Mouse (Mus musculus) heart, adult 2 months (tissue): Measurements from ENCODE around the gene Dzip1. TPM values are rescaled to one million over a fixed set of nuclear protein-coding genes. Genes with fewer than 3 reads are reported as not detected.
A peak's percentile ranks its signal among the peaks of the same experiment; 100 is the strongest.

Experiments
- DNase-seq, 2 experiments: peaks; one replicate each; pipeline ENCODE4 v3.0.0; 2021
- H3K27ac ChIP-seq: fragments of 200-600 bp; 2 replicates; pipeline ENCODE4 v1.8.1; 2022
- H3K27me3 ChIP-seq: fragments of 200-500 bp; 2 replicates; pipeline ENCODE4 v1.6.1; 2012; ENCODE audit warnings: mild to moderate bottlenecking, low read length, inconsistent platforms, mixed read lengths; ENCODE audit not compliant: control insufficient read depth, insufficient read depth
- H3K36me3 ChIP-seq: fragments of 200-500 bp; 2 replicates; pipeline ENCODE4 v1.6.1; 2012; ENCODE audit warnings: low read length, inconsistent platforms; ENCODE audit not compliant: control insufficient read depth, insufficient read depth
- H3K4me1 ChIP-seq: fragments of 200-500 bp; 2 replicates; pipeline ENCODE4 v1.6.1; 2011; ENCODE audit warnings: low read length; ENCODE audit not compliant: control insufficient read depth, insufficient read depth
- H3K4me3 ChIP-seq: fragments of 200-600 bp; 2 replicates; pipeline ENCODE4 v1.8.1; 2022
- H3K79me2 ChIP-seq: fragments of 200-500 bp; replicated peaks from 2 replicates; pipeline ENCODE4 v1.6.1; 2012; ENCODE audit warnings: mild to moderate bottlenecking, inconsistent platforms, low read length, moderate library complexity, mixed read lengths; ENCODE audit not compliant: control insufficient read depth, insufficient read depth
- H3K9ac ChIP-seq: fragments of 200-500 bp; 2 replicates; pipeline ENCODE4 v1.6.1; 2012; ENCODE audit warnings: low read depth, mild to moderate bottlenecking, control low read depth, inconsistent platforms, low read length, mixed read lengths
- CTCF ChIP-seq: fragments of 200-600 bp; IDR thresholded peaks from 2 replicates; pipeline ENCODE4 v1.8.1; 2022; ENCODE audit warnings: antibody characterized with exemption, mild to moderate bottlenecking, moderate library complexity
- EP300 ChIP-seq: fragments of 200-500 bp; IDR thresholded peaks from 2 replicates; pipeline ENCODE4 v1.6.1; 2011; ENCODE audit warnings: low read depth, low read length, control low read depth; ENCODE audit not compliant: insufficient read depth
- POLR2A ChIP-seq: fragments of 200-500 bp; IDR thresholded peaks from 2 replicates; pipeline ENCODE4 v1.6.1; 2011; ENCODE audit warnings: mild to moderate bottlenecking, low read depth, low read length, control low read depth; ENCODE audit not compliant: insufficient read depth
- WGBS: fragments of 180-500 bp; shearing (Covaris S2); methylation state at CpG from one replicate; pipeline ENCODE4 v1.1.7; 2018; 5-methylcytosine and 5-hydroxymethylcytosine counted together
- intact Hi-C: fragments of 180-260 bp; cut with DNase I; formaldehyde crosslinking; loops from one replicate; pipeline ENCODE4 v1.15.1; 2025
- polyA plus RNA-seq: library from polyadenylated mRNA; depleted of rRNA; stranded (reverse); fragments of >200 nt; gene quantifications from 2 replicates; pipeline ENCODE4 v1.2.3, GENCODE M21; 2012
- total RNA-seq, 2 experiments: library from RNA; stranded (reverse); gene quantifications; 2 replicates each; pipeline ENCODE4 v1.2.3; 2021

Dzip1 gene
- total and polyA plus RNA-seq, 3 experiments = 1.9 to 2.8 (median 2.2) TPM

GRCm38 (mm10) chr14:118937533-118938492 is 12.6 kb upstream of the Dzip1 start, which contains the start of gene Dnajc3:
Dnajc3 (plus strand) TSS chr14:118937976.
- under 1% methylated on average over 121 of the region's 124 CpGs for WGBS
- peaks cover 10% of the 10 kb centered on the region for H3K36me3 ChIP-seq
- peak; percentile 98 to 100 for DNase-seq
- H3K4me3 ChIP-seq = peak within 1 kb of the TSS; percentile 95
- H3K27me3 ChIP-seq = no peaks in the 10 kb centered on the region
- H3K27ac ChIP-seq = peak within 1 kb of the TSS; percentile 100
- peak; percentile 20; the same call in 1 of the 2 replicates for TF ChIP-seq CTCF
- TF ChIP-seq POLR2A = peak; percentile 73
- TF ChIP-seq EP300 = no peak
- intact Hi-C loops = loop anchor here (1.0 to 10.0 kb wide), 2 partner anchors 69 to 433 kb away; no protein-coding TSS in a partner anchor
- H3K79me2 ChIP-seq = peaks cover 2% of the 10 kb centered on the region
- peak within 1 kb of the TSS; percentile 94 for H3K9ac ChIP-seq
- peaks cover 8% of the 10 kb centered on the region for H3K4me1 ChIP-seq

DNA sequence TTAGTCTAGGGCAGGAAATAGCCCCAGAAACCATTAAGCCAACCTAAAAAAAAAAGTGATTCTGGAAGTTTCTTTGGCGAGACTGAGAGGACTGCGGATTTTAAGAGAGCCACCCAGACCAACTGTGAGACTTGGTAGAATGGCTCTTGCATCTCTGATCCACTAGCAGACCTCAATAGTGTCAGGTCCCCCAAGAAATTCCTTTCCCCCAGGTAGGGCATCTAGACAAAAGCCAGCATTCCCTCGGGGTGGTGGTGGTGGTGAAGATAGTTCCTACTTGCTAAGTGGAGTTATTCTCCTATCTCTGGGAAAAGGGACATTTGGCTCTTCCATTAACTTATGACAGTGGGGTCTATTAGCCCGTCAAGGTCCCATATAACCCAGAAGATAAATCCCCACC is 11.7 kb upstream of the Dzip1 start:
- peak overlapping the region; percentile 72 for H3K4me3 ChIP-seq
- H3K9ac ChIP-seq = peak overlapping the region; percentile 74
- no peaks in the 10 kb centered on the region for H3K27me3 ChIP-seq
- DNase-seq = no peak
- peaks cover 7% of the 10 kb centered on the region for H3K4me1 ChIP-seq
- TF ChIP-seq POLR2A (no peak), CTCF (no peak), EP300 (no peak)
- H3K27ac ChIP-seq = peak overlapping the region; percentile 72
- H3K36me3 ChIP-seq = peaks cover 10% of the 10 kb centered on the region
- H3K79me2 ChIP-seq = peaks cover 2% of the 10 kb centered on the region
- intact Hi-C loops = loop anchor here (10.0 kb wide), 1 partner anchor 432 kb away; no protein-coding TSS in a partner anchor
- 43% methylated on average over 4 of the region's 4 CpGs for WGBS

DNA sequence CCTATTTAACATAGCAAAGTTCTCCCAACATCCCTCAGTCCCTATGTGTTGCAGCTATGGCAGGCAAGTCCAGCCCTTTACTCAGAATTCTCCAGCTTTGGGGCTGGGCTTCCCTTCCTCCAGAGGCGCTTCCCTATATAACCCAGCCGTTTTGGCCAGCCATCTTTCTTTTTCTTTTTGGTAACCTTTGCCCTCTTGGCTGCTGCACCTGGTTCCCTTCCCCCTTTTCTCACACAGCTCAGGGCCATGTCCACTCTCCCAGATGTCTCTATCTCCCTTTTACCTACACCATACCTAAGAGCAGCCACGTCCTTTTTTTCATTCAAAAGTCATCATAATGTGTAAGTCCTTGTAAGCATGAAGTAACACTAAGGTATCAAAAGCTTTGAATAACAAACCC is 11.0 kb upstream of the Dzip1 start:
- DNase-seq = no peak
- intact Hi-C loops = loop anchor here (10.0 kb wide), 1 partner anchor 431 kb away; no protein-coding TSS in a partner anchor
- no peaks in the 10 kb centered on the region for H3K27me3 ChIP-seq
- H3K4me3 ChIP-seq = no peak overlapping the region
- WGBS = 82% methylated on average over 3 of the region's 3 CpGs
- no peak overlapping the region for H3K27ac ChIP-seq
- H3K79me2 ChIP-seq = peaks cover 2% of the 10 kb centered on the region
- peaks cover 5% of the 10 kb centered on the region for H3K4me1 ChIP-seq
- H3K36me3 ChIP-seq = peaks cover 10% of the 10 kb centered on the region
- no peak overlapping the region for H3K9ac ChIP-seq
- TF ChIP-seq CTCF = no peak
- TF ChIP-seq EP300 = no peak
- no peak for TF ChIP-seq POLR2A

DNA sequence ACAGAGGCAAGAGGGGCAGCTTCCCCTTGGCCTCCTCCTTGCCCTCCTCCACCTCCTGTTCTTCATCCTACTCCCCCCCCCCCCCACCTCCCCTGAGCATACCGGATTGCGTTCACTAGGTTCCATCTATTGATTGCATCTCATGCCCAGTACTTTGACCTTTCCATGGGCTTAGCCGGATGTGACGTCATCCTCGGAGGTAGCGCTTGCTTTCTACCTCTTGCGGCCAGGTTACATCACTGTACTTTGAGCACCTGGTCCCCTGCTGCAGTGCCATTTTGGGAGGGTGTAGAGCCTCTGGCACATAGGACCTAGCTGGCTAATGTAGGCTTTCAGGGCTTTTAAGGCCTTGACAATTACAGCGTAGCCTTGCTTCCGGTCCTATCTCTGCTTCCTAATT is 9.4 kb upstream of the Dzip1 start:
- 69% methylated on average over 9 of the region's 9 CpGs for WGBS
- Histone ChIP-seq H3K27ac (no peak overlapping the region), H3K27me3 (no peaks in the 10 kb centered on the region), H3K36me3 (peaks cover 6% of the 10 kb centered on the region; the same call in 1 of the 2 replicates), H3K4me1 (peaks cover 3% of the 10 kb centered on the region), H3K79me2 (no peaks in the 10 kb centered on the region), H3K9ac (no peak overlapping the region), H3K4me3 (no peak overlapping the region)
- no peak for DNase-seq
- TF ChIP-seq CTCF = no peak
- no peak for TF ChIP-seq POLR2A
- TF ChIP-seq EP300 = no peak
- intact Hi-C loops = loop anchor here (10.0 kb wide), 1 partner anchor 430 kb away; no protein-coding TSS in a partner anchor

DNA sequence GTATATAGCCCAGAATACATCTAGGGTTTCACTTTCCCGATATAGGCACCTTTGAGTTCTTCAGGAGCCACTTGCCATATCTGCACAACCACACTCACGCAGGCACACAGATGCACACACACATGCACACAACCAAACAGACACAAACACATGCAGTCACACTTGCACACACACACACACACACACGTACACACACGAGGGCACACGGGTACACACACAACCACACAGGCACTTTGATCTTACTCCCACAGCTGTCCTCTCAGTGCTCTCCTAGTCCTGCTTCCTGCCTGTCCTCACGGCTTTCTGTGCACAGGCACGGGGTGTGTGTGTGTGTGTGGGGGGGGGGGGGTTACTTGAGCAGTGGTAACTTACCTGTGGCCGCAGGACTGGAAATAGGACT is 7.7 kb upstream of the Dzip1 start:
- Histone ChIP-seq H3K27ac (no peak overlapping the region), H3K4me3 (no peak overlapping the region), H3K36me3 (no peaks in the 10 kb centered on the region), H3K27me3 (no peaks in the 10 kb centered on the region), H3K79me2 (no peaks in the 10 kb centered on the region), H3K4me1 (no peaks in the 10 kb centered on the region; the same call in 1 of the 2 replicates), H3K9ac (no peak overlapping the region)
- no peak for TF ChIP-seq CTCF
- no peak for TF ChIP-seq POLR2A
- TF ChIP-seq EP300 = no peak
- intact Hi-C loops = loop anchor here (10.0 kb wide), 1 partner anchor 428 kb away; no protein-coding TSS in a partner anchor
- 52% methylated on average over 8 of the region's 8 CpGs for WGBS
- no peak for DNase-seq
